Mouse (Mus musculus): ENCODE data around the gene Myt1l.

- TF ChIP-seq CTCF (conservative IDR thresholded peaks at IDR 0.05; ENCODE audit: low read length): no peak
- TF ChIP-seq POU5F1 (IDR thresholded peaks at IDR 0.05; ENCODE audit: borderline replicate concordance, low read length): no peak
Measured at GRCm38 (mm10) chr12:29921481-29921880, 393.3 kb downstream of the Myt1l start.

Measured in E14TG2a.4 (cell line).